Mouse (Mus musculus) stomach, embryonic 16.5 days (tissue): ENCODE results near the gene Stambp. TPM values are rescaled to one million over a fixed set of nuclear protein-coding genes. Genes with fewer than 3 reads are reported as not detected.

Experiments used
- ATAC-seq: fragments of 200-750 bp; cut with Nextera tagmentation; 2 replicates; pipeline ENCODE4 v1.8.0; 2017; ENCODE audit warnings: moderate number of reproducible peaks, moderate TSS enrichment; ENCODE audit not compliant: insufficient read depth, low FRiP score
- H3K27ac ChIP-seq: fragments of 300-500 bp; sonication (generic); 2 replicates; pipeline ENCODE4 v1.5.1; 2014; ENCODE audit warnings: low read length
- H3K27me3 ChIP-seq: fragments of 300-500 bp; sonication (generic); 2 replicates; pipeline ENCODE4 v1.6.1; 2014; ENCODE audit warnings: low read length, control low read depth, mixed read lengths; ENCODE audit not compliant: control insufficient read depth, insufficient read depth
- H3K36me3 ChIP-seq: fragments of 300-500 bp; sonication (generic); 2 replicates; pipeline ENCODE4 v1.6.1; 2014; ENCODE audit warnings: low read length; ENCODE audit not compliant: control insufficient read depth, insufficient read depth
- H3K4me1 ChIP-seq: fragments of 300-500 bp; sonication (generic); 2 replicates; pipeline ENCODE4 v1.6.1; 2014; ENCODE audit warnings: low read length, control low read depth, mixed read lengths; ENCODE audit not compliant: control insufficient read depth, insufficient read depth
- H3K4me2 ChIP-seq: fragments of 300-500 bp; sonication (generic); 2 replicates; pipeline ENCODE4 v1.6.1; 2014; ENCODE audit warnings: low read depth, low read length, mixed read lengths
- H3K4me3 ChIP-seq: fragments of 300-500 bp; sonication (generic); replicated peaks from 2 replicates; pipeline ENCODE4 v1.5.1; 2014; ENCODE audit warnings: mild to moderate bottlenecking, low read length
- H3K9ac ChIP-seq: fragments of 300-500 bp; sonication (generic); 2 replicates; pipeline ENCODE4 v1.6.1; 2014; ENCODE audit warnings: low read length
- H3K9me3 ChIP-seq: fragments of 300-500 bp; sonication (generic); replicated peaks from 2 replicates; pipeline ENCODE4 v1.6.1; 2016; ENCODE audit warnings: low read length, control low read depth; ENCODE audit not compliant: control insufficient read depth
- WGBS: fragments of 180-500 bp; shearing (Covaris S2); extraction: QIAGEN DNeasy Blood & Tissue Kit; methylation state at CpG from one replicate; pipeline ENCODE4 v1.1.7; 2014; 5-methylcytosine and 5-hydroxymethylcytosine counted together
- polyA plus RNA-seq: library from polyadenylated mRNA; unstranded; fragments of >200 nt; fragmentation: Nextera tagmentation; extraction: Ambion mirVana; gene quantifications from 2 replicates; pipeline ENCODE4 v1.2.1, GENCODE M21; 2015

The Stambp gene
- polyA plus RNA-seq, 1 experiment from 2014 or later, result 28.0 TPM

GRCm38 (mm10) chr6:83512495-83512894 lies 60.0 kb downstream of the Stambp start:
- Histone ChIP-seq H3K4me3 (no peak overlapping the region), H3K27me3 (no peaks in the 10 kb centered on the region), H3K9me3 (no peaks in the 10 kb centered on the region), H3K9ac (no peak overlapping the region), H3K4me2 (no peak overlapping the region), H3K36me3 (no peaks in the 10 kb centered on the region), H3K4me1 (peaks cover 1% of the 10 kb centered on the region; the same call in 1 of the 2 replicates), H3K27ac (no peak overlapping the region)
- WGBS, result 33% methylated on average over 1 of the region's 1 CpGs
- ATAC-seq, result no peak; the same call in 1 of the 2 replicates

- ATAC-seq, result no peak
- H3K36me3 ChIP-seq, result no peaks in the 10 kb centered on the region
- no peaks in the 10 kb centered on the region for H3K27me3 ChIP-seq
- no peak overlapping the region for H3K9ac ChIP-seq
- H3K4me2 ChIP-seq, result no peak overlapping the region
- no peaks in the 10 kb centered on the region for H3K9me3 ChIP-seq
- H3K4me3 ChIP-seq, result no peak overlapping the region
- H3K4me1 ChIP-seq, result peaks cover 12% of the 10 kb centered on the region
- WGBS, result 53% methylated on average over 2 of the region's 2 CpGs
- H3K27ac ChIP-seq, result no peak overlapping the region
These were observed 62.3 kb downstream of the Stambp start for GRCm38 (mm10) chr6:83510210-83510609.

GRCm38 (mm10) chr6:83509442-83509841 lies 63.1 kb downstream of the Stambp start:
- Histone ChIP-seq H3K9me3 (no peaks in the 10 kb centered on the region), H3K36me3 (no peaks in the 10 kb centered on the region), H3K9ac (no peak overlapping the region), H3K27ac (no peak overlapping the region), H3K4me1 (peaks cover 14% of the 10 kb centered on the region), H3K4me2 (no peak overlapping the region), H3K4me3 (no peak overlapping the region), H3K27me3 (no peaks in the 10 kb centered on the region)
- ATAC-seq, result no peak
- 35% methylated on average over 8 of the region's 8 CpGs for WGBS

GRCm38 (mm10) chr6:83507168-83507546 lies 65.4 kb downstream of the Stambp start:
- Histone ChIP-seq H3K9me3 (no peaks in the 10 kb centered on the region), H3K9ac (peak overlapping the region; percentile 59), H3K4me2 (peak overlapping the region; percentile 81), H3K4me1 (peaks cover 14% of the 10 kb centered on the region), H3K4me3 (peak overlapping the region; percentile 87), H3K36me3 (no peaks in the 10 kb centered on the region), H3K27me3 (no peaks in the 10 kb centered on the region), H3K27ac (peak overlapping the region; percentile 68)
- ATAC-seq, result no peak
- WGBS, result 19% methylated on average over 6 of the region's 6 CpGs

GRCm38 (mm10) chr6:83506258-83507167 lies 66.0 kb downstream of the Stambp start, which contains the start of gene Dguok:
TSS of gene Dguok (minus strand) at chr6:83506969.
- under 1% methylated on average over 54 of the region's 54 CpGs for WGBS
- no peaks in the 10 kb centered on the region for H3K27me3 ChIP-seq
- H3K4me2 ChIP-seq, result peak within 1 kb of the TSS; percentile 81
- H3K4me3 ChIP-seq, result peak within 1 kb of the TSS; percentile 87
- ATAC-seq, result peak; percentile 97
- H3K9ac ChIP-seq, result peak within 1 kb of the TSS; percentile 93
- peaks cover 14% of the 10 kb centered on the region for H3K4me1 ChIP-seq
- H3K27ac ChIP-seq, result peak within 1 kb of the TSS; percentile 98
- no peaks in the 10 kb centered on the region for H3K9me3 ChIP-seq
- H3K36me3 ChIP-seq, result no peaks in the 10 kb centered on the region

- Histone ChIP-seq H3K9ac (no peak overlapping the region; the same call in 1 of the 2 replicates), H3K36me3 (no peaks in the 10 kb centered on the region), H3K27ac (0 out of 2 replicates have a peak overlapping the region, but pooled peaks have one; percentile 29), H3K4me2 (peak overlapping the region; percentile 81), H3K4me1 (peaks cover 14% of the 10 kb centered on the region), H3K9me3 (no peaks in the 10 kb centered on the region), H3K27me3 (no peaks in the 10 kb centered on the region), H3K4me3 (peak overlapping the region; percentile 87)
- WGBS, result 87% methylated on average over 4 of the region's 4 CpGs
- no peak for ATAC-seq
These were observed 67.0 kb downstream of the Stambp start for GRCm38 (mm10) chr6:83505554-83505953.

GRCm38 (mm10) chr6:83503361-83503760 lies 69.2 kb downstream of the Stambp start:
- Histone ChIP-seq H3K4me2 (no peak overlapping the region), H3K9ac (no peak overlapping the region), H3K9me3 (no peaks in the 10 kb centered on the region), H3K27ac (peak overlapping the region; percentile 83; the same call in 1 of the 2 replicates), H3K27me3 (no peaks in the 10 kb centered on the region), H3K4me3 (no peak overlapping the region), H3K4me1 (peaks cover 14% of the 10 kb centered on the region), H3K36me3 (no peaks in the 10 kb centered on the region)
- no peak for ATAC-seq
- 69% methylated on average over 3 of the region's 3 CpGs for WGBS

GRCm38 (mm10) chr6:83502656-83503055 lies 69.9 kb downstream of the Stambp start:
- Histone ChIP-seq H3K4me2 (no peak overlapping the region), H3K9me3 (no peaks in the 10 kb centered on the region), H3K9ac (no peak overlapping the region), H3K36me3 (no peaks in the 10 kb centered on the region), H3K4me3 (no peak overlapping the region), H3K27ac (peak overlapping the region; percentile 83), H3K27me3 (no peaks in the 10 kb centered on the region), H3K4me1 (peaks cover 14% of the 10 kb centered on the region)
- WGBS, result 77% methylated on average over 3 of the region's 3 CpGs
- no peak for ATAC-seq

- H3K36me3 ChIP-seq, result no peaks in the 10 kb centered on the region
- no peaks in the 10 kb centered on the region for H3K9me3 ChIP-seq
- H3K4me2 ChIP-seq, result no peak overlapping the region
- peaks cover 12% of the 10 kb centered on the region for H3K4me1 ChIP-seq
- peak overlapping the region; percentile 5; the same call in 1 of the 2 replicates for H3K9ac ChIP-seq
- 56% methylated on average over 9 of the region's 9 CpGs for whole genome bisulfite sequencing
- H3K27ac ChIP-seq, result peak overlapping the region; percentile 83
- no peaks in the 10 kb centered on the region for H3K27me3 ChIP-seq
- no peak for ATAC-seq
- no peak overlapping the region for H3K4me3 ChIP-seq
These were observed 70.8 kb downstream of the Stambp start for GRCm38 (mm10) chr6:83501524-83502310.
